Mouse (Mus musculus) bone marrow macrophage, adult 2 months (primary cell): Measurements from ENCODE around the gene Gm44579.

Experiments used
- CTCF ChIP-seq: IDR thresholded peaks from 2 replicates; pipeline ENCODE4 v1.5.1; 2012; ENCODE audit warnings: low read depth, mild to moderate bottlenecking, low read length, moderate library complexity
- POLR2A ChIP-seq: IDR thresholded peaks from 2 replicates; pipeline ENCODE4 v1.6.1; 2012; ENCODE audit warnings: mild to moderate bottlenecking, low read depth, low read length, borderline replicate concordance

- TF ChIP-seq CTCF: no peak
- TF ChIP-seq POLR2A: no peak
These were observed 75.1 kb downstream of the Gm44579 start for GRCm38 (mm10) chr15:98145559-98146181.
